Mouse (Mus musculus) hindbrain, embryonic 10.5 days (tissue): ENCODE data around the gene Myh10. TPM values are rescaled to one million over a fixed set of nuclear protein-coding genes. Genes with fewer than 3 reads are reported as not detected.

Experiments
- polyA plus RNA-seq: library from polyadenylated mRNA; unstranded; fragments of >200 nt; fragmentation: Nextera tagmentation; extraction: Ambion mirVana; gene quantifications from 2 replicates; pipeline ENCODE4 v1.2.1, GENCODE M21; 2016

The Myh10 gene
- polyA plus RNA-seq, 1 experiment from 2014 or later = 111 TPM

Other genes with a start within 250 kb of the Myh10 start
- 2.0 and 2.1 TPM in 2 replicates for gene Pik3r6, start 188.5 kb upstream of the Myh10 start, polyA plus RNA-seq
- 0.17 and 0.22 TPM in 2 replicates for gene Mfsd6l, start 135.4 kb upstream of the Myh10 start, polyA plus RNA-seq
- 2.5 and 3.1 TPM in 2 replicates for gene Ccdc42, start 104.5 kb upstream of the Myh10 start, polyA plus RNA-seq
- 56.3 and 57.7 TPM in 2 replicates for gene Ndel1, start 180.3 kb downstream of the Myh10 start, polyA plus RNA-seq
- 0.07 TPM in 1 of 2 replicates, not detected in the other for gene Rnf222, start 197.0 kb downstream of the Myh10 start, polyA plus RNA-seq
- 904 and 972 TPM in 2 replicates for gene Rpl26, start 210.0 kb downstream of the Myh10 start, polyA plus RNA-seq
- gene Odf4, start 235.5 kb downstream of the Myh10 start, polyA plus RNA-seq = not detected in 2 replicates